Mouse (Mus musculus): Measurements from ENCODE around the gene Tmem242. TPM values are rescaled to one million over a fixed set of nuclear protein-coding genes. Genes with fewer than 3 reads are reported as not detected.
A peak's percentile ranks its signal among the peaks of the same experiment; 100 is the strongest.

The Tmem242 gene
- polyA plus RNA-seq, 1 experiment from 2014 or later: 105 TPM

- H3K27me3 ChIP-seq: no peaks in the 10 kb centered on the region
- CTCF ChIA-PET: interaction anchor here (0.6 to 5.3 kb wide), 15 partner anchors 10 to 211 kb away, joined by 3 to 24 read pairs (median 4); no protein-coding TSS in a partner anchor
- in situ Hi-C loops (cut with MboI; ENCODE audit: low pct_unique_long_range_greater_than_20kb): no loop called here
- TF ChIP-seq CTCF (IDR thresholded peaks at IDR 0.05): peak; percentile 98
- POLR2A ChIA-PET: no interaction called here
- ATAC-seq: peak; percentile 94
- DNase-seq (ENCODE audit: low read depth, low spot score): peak; percentile 50
These were observed 37.4 kb downstream of the Tmem242 start for GRCm38 (mm10) chr17:5402624-5403023.

GRCm38 (mm10) chr17:5402069-5402468 lies 38.0 kb downstream of the Tmem242 start:
- in situ Hi-C loops (cut with MboI; ENCODE audit: low pct_unique_long_range_greater_than_20kb): no loop called here
- DNase-seq (ENCODE audit: low read depth, low spot score) (no peak), ATAC-seq (peak; percentile 32)
- POLR2A ChIA-PET: no interaction called here
- TF ChIP-seq CTCF (IDR thresholded peaks at IDR 0.05): peak; percentile 92
- no peaks in the 10 kb centered on the region for H3K27me3 ChIP-seq
- CTCF ChIA-PET: interaction anchor here (0.7 to 5.3 kb wide), 15 partner anchors 11 to 210 kb away, joined by 3 to 24 read pairs (median 4); no protein-coding TSS in a partner anchor

- ATAC-seq: no peak
- no peak for TF ChIP-seq CTCF (IDR thresholded peaks at IDR 0.05)
- DNase-seq (ENCODE audit: low read depth, low spot score): no peak
- in situ Hi-C loops (cut with MboI; ENCODE audit: low pct_unique_long_range_greater_than_20kb): no loop called here
- CTCF ChIA-PET: interaction anchor here (0.7 to 5.3 kb wide), 8 partner anchors 13 to 165 kb away, joined by 3 to 24 read pairs (median 5); no protein-coding TSS in a partner anchor
- no peaks in the 10 kb centered on the region for H3K27me3 ChIP-seq
- POLR2A ChIA-PET: no interaction called here
These were observed 38.8 kb downstream of the Tmem242 start for GRCm38 (mm10) chr17:5401288-5401687.

- ATAC-seq: no peak
- ChIA-PET POLR2A (no interaction called here), CTCF (interaction anchor here (5.3 kb wide), 1 partner anchor 148 kb away, joined by 24 read pairs; no protein-coding TSS in a partner anchor)
- DNase-seq (ENCODE audit: low read depth, low spot score): no peak
- no peaks in the 10 kb centered on the region for H3K27me3 ChIP-seq
- TF ChIP-seq CTCF (IDR thresholded peaks at IDR 0.05): no peak
- in situ Hi-C loops (cut with MboI; ENCODE audit: low pct_unique_long_range_greater_than_20kb): no loop called here
These were observed 39.5 kb downstream of the Tmem242 start for GRCm38 (mm10) chr17:5400435-5401090.

- CTCF ChIA-PET: interaction anchor here (0.7 to 1.3 kb wide), 8 partner anchors 9 to 421 kb away, joined by 3 to 6 read pairs (median 3); no protein-coding TSS in a partner anchor
- H3K27me3 ChIP-seq: no peaks in the 10 kb centered on the region
- in situ Hi-C loops (cut with MboI; ENCODE audit: low pct_unique_long_range_greater_than_20kb): loop anchor here (5.0 to 25.0 kb wide), 4 partner anchors 50 to 1835 kb away; partner anchors contain the start of gene Tfb1m
- ATAC-seq (peak; percentile 61), DNase-seq (ENCODE audit: low read depth, low spot score) (peak; percentile 24)
- POLR2A ChIA-PET: interaction anchor here (0.7 kb wide), 1 partner anchor 145 kb away, joined by 4 read pairs; no protein-coding TSS in a partner anchor
- peak; percentile 98 for TF ChIP-seq CTCF (IDR thresholded peaks at IDR 0.05)
These were observed 42.7 kb downstream of the Tmem242 start for GRCm38 (mm10) chr17:5397148-5398007.

- ATAC-seq (no peak), DNase-seq (ENCODE audit: low read depth, low spot score) (no peak)
- in situ Hi-C loops (cut with MboI; ENCODE audit: low pct_unique_long_range_greater_than_20kb): loop anchor here (5.0 to 25.0 kb wide), 4 partner anchors 49 to 1834 kb away; partner anchors contain the start of gene Tfb1m
- ChIA-PET CTCF (interaction anchor here (0.7 kb wide), 1 partner anchor 10 kb away, joined by 3 read pairs; no protein-coding TSS in a partner anchor), POLR2A (interaction anchor here (0.6 to 0.7 kb wide), 2 partner anchors 35 to 144 kb away, joined by 3 to 4 read pairs; no protein-coding TSS in a partner anchor)
- H3K27me3 ChIP-seq: no peaks in the 10 kb centered on the region
- no peak for TF ChIP-seq CTCF (IDR thresholded peaks at IDR 0.05)
These were observed 43.8 kb downstream of the Tmem242 start for GRCm38 (mm10) chr17:5396213-5396612.

GRCm38 (mm10) chr17:5395454-5396205 lies 44.4 kb downstream of the Tmem242 start:
- no peak for TF ChIP-seq CTCF (IDR thresholded peaks at IDR 0.05)
- CTCF ChIA-PET: no interaction called here
- ATAC-seq (no peak), DNase-seq (ENCODE audit: low read depth, low spot score) (no peak)
- POLR2A ChIA-PET: interaction anchor here (0.6 kb wide), 1 partner anchor 34 kb away, joined by 3 read pairs; no protein-coding TSS in a partner anchor
- no peaks in the 10 kb centered on the region for H3K27me3 ChIP-seq
- in situ Hi-C loops (cut with MboI; ENCODE audit: low pct_unique_long_range_greater_than_20kb): loop anchor here (5.0 to 25.0 kb wide), 4 partner anchors 48 to 1833 kb away; partner anchors contain the start of gene Tfb1m

GRCm38 (mm10) chr17:5390682-5391081 lies 49.4 kb downstream of the Tmem242 start:
- in situ Hi-C loops (cut with MboI; ENCODE audit: low pct_unique_long_range_greater_than_20kb): loop anchor here (25.0 kb wide), 1 partner anchor 1828 kb away; the partner anchor contains the start of gene Tfb1m
- ChIA-PET POLR2A (no interaction called here), CTCF (no interaction called here)
- TF ChIP-seq CTCF (IDR thresholded peaks at IDR 0.05): no peak
- ATAC-seq (no peak), DNase-seq (ENCODE audit: low read depth, low spot score) (no peak)
- no peaks in the 10 kb centered on the region for H3K27me3 ChIP-seq

GRCm38 (mm10) chr17:5388351-5388750 lies 51.7 kb downstream of the Tmem242 start:
- TF ChIP-seq CTCF (IDR thresholded peaks at IDR 0.05): no peak
- POLR2A ChIA-PET: no interaction called here
- CTCF ChIA-PET: interaction anchor here (1.0 kb wide), 1 partner anchor 15 kb away, joined by 3 read pairs; no protein-coding TSS in a partner anchor
- H3K27me3 ChIP-seq: no peaks in the 10 kb centered on the region
- DNase-seq (ENCODE audit: low read depth, low spot score): no peak
- ATAC-seq: no peak
- in situ Hi-C loops (cut with MboI; ENCODE audit: low pct_unique_long_range_greater_than_20kb): loop anchor here (25.0 kb wide), 1 partner anchor 1826 kb away; the partner anchor contains the start of gene Tfb1m
